Mouse (Mus musculus): ENCODE results near the gene Pitpna.
A peak's percentile ranks its signal among the peaks of the same experiment; 100 is the strongest.

Pitpna gene

GRCm38 (mm10) chr11:75562840-75563239, 25.1 kb upstream of the Pitpna start:
- peak in 1 of 2 experiments; percentile 34 for DNase-seq (ENCODE audit: inconsistent age in 2 of 2, low spot score in 1 of 2)

DNA sequence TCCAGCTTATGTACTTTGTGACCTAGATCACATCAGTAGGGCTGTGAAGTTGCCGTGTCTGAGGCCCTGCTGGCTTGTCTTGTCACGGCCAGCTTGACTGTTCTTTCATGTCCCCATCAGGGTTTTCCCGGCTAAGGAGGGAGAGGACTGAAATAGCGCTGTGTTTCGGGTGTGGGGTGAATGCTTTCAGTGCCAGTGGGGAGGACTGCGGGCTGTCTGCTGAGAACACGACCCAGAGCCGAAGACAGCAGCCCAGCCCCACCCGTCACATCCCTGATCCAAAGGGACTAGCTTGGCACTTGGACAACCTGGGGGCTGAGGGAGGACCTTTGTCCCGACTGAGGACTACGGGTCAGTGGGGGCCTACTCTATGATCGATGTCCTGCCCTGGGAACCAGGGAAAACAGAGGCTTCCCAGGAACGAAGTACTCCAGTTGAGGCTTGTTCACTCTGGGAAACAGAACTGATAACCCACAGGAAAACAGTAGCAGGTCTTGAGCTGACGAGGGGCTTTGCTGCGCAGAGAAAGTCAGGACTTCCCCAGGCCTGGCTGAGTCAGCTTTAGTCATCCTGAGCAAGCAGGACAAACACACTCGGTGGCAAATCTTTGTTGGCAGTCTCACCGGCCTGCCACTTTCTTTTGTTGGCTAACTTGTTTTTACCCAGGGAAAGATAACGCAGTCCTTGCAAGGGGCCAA, 23.9 kb upstream of the Pitpna start:
- DNase-seq (ENCODE audit: inconsistent age in 2 of 2, low spot score in 1 of 2) = peak; percentile 78 to 88

GRCm38 (mm10) chr11:75565849-75566248, 22.0 kb upstream of the Pitpna start:
- DNase-seq (ENCODE audit: inconsistent age in 2 of 2, low spot score in 1 of 2) = peak; percentile 83 to 93

DNA sequence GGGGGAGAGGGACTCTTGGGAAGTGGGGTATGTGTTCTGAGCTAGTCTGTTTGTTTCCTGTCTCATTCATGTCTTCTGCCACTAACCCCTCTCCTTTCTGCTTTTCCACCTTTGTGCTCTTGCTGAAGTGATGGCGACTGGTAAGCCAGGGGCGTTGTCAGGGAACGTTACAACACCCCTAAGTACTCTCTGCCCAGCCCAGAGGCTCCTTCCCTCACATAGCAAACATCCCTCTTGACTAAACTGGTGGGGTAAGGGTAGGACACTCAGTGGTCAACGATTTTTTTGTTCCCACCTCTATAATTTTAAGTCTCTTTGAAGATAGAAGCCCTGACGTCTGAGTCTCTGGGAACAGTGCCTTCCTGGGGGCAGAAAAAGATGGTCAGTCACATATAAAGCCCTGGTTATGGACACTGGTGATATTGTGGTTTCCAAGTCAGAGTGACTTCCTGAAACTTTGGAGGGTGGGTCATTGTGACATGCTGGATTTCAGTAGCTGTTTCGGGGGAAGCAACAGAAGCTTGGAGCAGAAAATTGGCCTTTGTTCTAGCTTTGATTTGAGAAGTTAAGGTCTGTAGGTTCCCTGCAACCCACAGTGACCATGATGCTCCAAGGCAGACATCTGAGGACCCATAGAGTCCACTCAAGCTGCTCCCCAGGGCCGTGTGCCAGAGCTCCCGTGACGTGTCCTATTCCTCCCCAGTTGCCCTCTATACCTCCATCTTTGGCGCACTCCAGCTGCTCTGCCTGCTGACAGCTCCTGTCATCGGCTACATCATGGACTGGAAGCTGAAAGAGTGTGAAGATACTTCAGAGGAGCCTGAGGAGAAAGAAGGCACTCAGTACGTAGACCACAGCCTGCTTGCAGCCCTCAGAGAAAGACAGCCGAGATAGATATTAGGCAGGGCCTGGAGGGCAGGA, 21.4 kb upstream of the Pitpna start:
- no peak for DNase-seq (ENCODE audit: inconsistent age in 2 of 2, low spot score in 1 of 2)

GRCm38 (mm10) chr11:75567346-75568114, 20.4 kb upstream of the Pitpna start:
- peak in 1 of 2 experiments; percentile 48 for DNase-seq (ENCODE audit: inconsistent age in 2 of 2, low spot score in 1 of 2)

GRCm38 (mm10) chr11:75568115-75568511, 19.8 kb upstream of the Pitpna start:
- no peak for DNase-seq (ENCODE audit: inconsistent age in 2 of 2, low spot score in 1 of 2)

DNA sequence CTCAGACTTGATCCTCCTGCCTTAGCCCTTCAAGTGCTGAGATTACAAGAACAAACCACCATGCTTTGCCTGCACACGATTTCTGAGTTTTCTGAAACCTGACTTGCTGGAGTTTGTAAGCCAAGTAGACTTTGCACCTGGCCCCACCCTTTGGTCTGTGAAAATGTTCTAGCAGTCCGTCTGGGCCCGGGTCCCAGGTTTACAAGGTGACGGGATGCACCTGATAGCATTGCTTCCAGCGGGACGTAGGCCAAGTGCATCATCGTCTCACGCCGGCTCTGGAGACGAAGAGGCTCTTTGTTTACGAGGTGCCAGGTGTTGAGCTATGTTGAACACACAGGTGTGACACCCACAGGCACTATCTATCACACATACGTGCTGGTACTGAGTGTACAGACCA, 18.9 kb upstream of the Pitpna start:
- DNase-seq (ENCODE audit: inconsistent age in 2 of 2, low spot score in 1 of 2) = no peak

DNA sequence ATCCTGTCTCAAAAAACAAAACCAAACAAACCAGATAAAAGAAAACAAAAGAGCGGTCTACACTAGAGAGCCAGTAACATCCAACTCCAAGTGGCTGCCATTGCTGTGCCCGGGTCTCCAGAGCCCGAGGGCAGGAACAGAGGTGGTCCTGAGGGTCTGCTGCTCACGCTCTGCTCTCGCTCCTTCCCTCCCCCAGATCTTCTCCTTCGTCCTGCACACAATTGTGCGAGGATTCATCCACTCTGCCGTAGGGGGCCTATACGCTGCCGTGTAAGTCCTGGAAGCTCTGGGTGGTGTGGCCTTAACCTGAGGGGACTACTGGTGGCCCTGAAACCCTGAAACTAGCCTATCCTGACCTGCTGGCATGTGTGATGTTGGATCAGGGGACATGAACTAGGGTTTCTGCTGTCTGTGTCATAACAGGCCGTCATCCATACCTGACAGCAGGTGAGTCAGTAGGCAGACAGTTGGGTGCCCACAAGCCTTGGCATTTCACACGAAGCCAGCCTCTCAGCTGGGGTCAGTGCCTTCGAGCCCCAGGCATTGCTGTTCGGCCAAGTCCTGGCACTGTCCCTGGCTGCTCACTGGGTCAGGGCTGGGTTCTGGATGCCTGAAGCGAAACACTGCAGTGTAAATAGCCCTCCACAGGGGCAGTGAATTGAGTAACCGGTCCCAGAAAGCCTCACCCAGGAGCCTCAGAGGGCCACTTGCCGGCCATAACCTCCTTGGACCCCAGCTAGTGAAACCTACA, 17.3 kb upstream of the Pitpna start:
- no peak for DNase-seq (ENCODE audit: inconsistent age in 2 of 2, low spot score in 1 of 2)

- peak; percentile 45 to 74 for DNase-seq (ENCODE audit: inconsistent age in 2 of 2, low spot score in 1 of 2)
Observed at GRCm38 (mm10) chr11:75571126-75571990, 16.5 kb upstream of the Pitpna start.

DNA sequence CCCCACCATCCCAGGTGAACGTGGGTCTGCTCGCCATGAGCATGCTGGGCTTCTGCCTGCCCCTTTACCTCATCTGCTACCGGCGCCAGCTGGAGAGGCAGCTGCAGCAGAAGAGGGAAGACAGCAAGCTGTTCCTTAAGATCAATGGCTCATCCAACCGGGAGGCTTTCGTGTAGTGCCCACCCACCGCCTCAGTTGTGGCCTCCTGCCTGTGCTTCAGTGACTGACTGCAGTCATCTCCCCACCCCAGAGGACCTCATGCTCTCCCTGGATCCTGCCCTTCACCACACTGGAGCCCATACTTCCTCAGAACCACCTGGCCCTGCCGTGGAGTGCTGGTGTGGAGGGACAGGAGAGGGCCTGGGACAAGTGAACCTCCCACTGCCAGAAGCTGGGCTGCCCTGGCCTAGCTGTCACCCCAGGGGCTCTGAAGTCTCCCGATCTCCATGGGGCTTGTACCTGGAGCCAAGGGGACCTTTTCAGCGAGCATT, 15.6 kb upstream of the Pitpna start:
- DNase-seq (ENCODE audit: inconsistent age in 2 of 2, low spot score in 1 of 2) = peak in 1 of 2 experiments; percentile 46

GRCm38 (mm10) chr11:75572854-75573650, 14.8 kb upstream of the Pitpna start:
- peak; percentile 91 to 97 for DNase-seq (ENCODE audit: inconsistent age in 2 of 2, low spot score in 1 of 2)

- DNase-seq (ENCODE audit: inconsistent age in 2 of 2, low spot score in 1 of 2) = peak in 1 of 2 experiments; percentile 26
Observed at GRCm38 (mm10) chr11:75574378-75575123, 13.3 kb upstream of the Pitpna start.

DNA sequence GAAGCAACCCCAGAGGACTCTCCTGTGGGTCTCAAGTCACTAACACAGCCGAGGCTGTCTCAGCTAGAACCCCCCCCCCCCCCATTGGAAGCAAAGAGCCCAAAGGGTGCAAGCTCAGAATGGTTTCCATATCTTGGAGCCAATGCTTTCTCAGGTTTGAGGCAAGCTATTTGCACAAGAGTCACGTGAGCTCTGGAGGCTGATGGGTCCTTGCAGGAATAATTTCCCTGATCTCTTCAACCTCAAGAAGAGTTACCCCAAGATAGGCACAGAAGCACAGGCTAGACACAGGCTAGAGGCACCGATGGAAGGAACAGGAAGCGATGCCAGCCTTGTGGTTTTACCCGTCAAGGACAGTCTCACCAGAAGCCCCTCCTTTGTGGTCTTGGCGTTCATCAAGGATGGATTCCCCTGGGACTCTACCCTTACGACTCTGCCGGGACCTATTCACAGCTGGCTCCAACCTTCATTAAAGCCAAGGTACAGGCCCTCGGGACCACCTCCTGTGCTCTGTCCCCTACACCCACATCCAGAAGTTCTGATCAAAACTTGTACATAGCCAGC, 12.3 kb upstream of the Pitpna start:
- peak in 1 of 2 experiments; percentile 37 for DNase-seq (ENCODE audit: inconsistent age in 2 of 2, low spot score in 1 of 2)

GRCm38 (mm10) chr11:75578609-75579008, 9.3 kb upstream of the Pitpna start:
- DNase-seq (ENCODE audit: inconsistent age in 2 of 2, low spot score in 1 of 2) = peak in 1 of 2 experiments; percentile 22

- DNase-seq (ENCODE audit: inconsistent age in 2 of 2, low spot score in 1 of 2) = no peak
Observed at GRCm38 (mm10) chr11:75581495-75582149, 6.3 kb upstream of the Pitpna start.

GRCm38 (mm10) chr11:75583521-75583920, 4.4 kb upstream of the Pitpna start:
- no peak for DNase-seq (ENCODE audit: inconsistent age in 2 of 2, low spot score in 1 of 2)

DNA sequence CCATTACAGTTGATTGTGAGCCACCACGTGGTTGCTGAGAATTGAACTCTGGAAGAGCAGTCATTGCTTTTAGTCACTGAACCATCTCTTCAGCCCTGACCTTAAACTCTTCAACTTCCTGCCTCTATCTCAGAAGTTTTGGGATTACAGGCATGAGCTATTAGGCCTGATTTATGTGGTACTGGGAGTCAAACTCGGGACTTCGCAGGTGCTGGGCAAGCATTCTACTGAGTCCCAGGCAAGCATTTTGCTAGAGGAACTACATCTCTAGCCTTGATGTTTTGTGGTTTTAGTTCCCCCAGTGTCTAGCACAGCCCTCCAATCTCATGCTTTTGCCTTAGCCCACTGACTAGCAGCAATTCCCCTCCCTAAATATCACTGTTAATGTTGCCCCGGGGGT, 2.8 kb upstream of the Pitpna start:
- peak in 1 of 2 experiments; percentile 74 for DNase-seq (ENCODE audit: inconsistent age in 2 of 2, low spot score in 1 of 2)
